Mouse (Mus musculus): ENCODE measurements around the gene Dync2li1. TPM values are rescaled to one million over a fixed set of nuclear protein-coding genes. Genes with fewer than 3 reads are reported as not detected.
A peak's percentile ranks its signal among the peaks of the same experiment; 100 is the strongest.

Dync2li1 gene
- polyA plus RNA-seq, 1 experiment from 2014 or later: 173 TPM

DNA sequence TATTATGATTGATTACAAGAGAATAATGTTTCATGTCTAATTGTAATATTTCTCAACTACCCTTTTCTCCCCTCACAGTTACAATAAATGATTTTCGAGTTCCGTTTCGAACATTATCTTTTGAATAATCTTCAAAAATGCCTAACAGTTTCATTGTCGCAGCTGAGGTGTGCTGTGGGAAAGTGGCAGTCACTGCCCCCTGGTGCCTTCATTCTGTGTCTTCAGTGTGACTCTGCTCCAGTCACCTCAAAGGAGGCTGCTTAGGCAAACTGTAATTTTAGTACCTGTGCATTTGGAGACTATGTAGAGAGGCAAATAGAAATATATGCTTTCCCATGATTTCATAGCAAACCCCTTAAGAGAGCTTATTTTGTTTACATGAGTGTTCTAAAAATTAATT is 4.3 kb upstream of the Dync2li1 start:
- POLR2A ChIA-PET: no interaction called here
- H3K27me3 ChIP-seq: no peaks in the 10 kb centered on the region
- no peak for TF ChIP-seq CTCF (IDR thresholded peaks at IDR 0.05)
- no peak for ATAC-seq
- in situ Hi-C loops (cut with MboI; ENCODE audit: low pct_unique_long_range_greater_than_20kb): no loop called here
- CTCF ChIA-PET: interaction anchor here (1.0 to 1.3 kb wide), 3 partner anchors 13 to 148 kb away, joined by 3 read pairs; no protein-coding TSS in a partner anchor
- no peak for DNase-seq (ENCODE audit: low read depth, low spot score)

DNA sequence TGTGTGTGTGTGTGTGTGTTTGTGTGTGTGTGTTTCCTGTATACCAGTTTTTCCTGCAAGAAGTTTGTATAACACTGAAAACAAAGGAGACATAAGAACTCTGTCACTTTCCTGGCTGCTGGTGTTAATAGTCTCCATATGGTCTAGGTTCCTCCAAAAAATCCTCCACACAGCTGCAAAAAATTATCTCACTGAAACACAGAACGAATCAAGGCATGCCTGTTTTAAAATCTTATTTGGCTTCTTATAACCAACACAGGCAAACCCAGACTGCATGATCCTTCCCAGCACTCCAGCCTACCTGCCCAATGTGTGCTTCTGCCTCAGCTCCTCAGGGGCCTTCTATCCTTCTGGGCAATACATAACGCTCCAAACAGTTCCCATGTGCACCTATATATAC is 3.4 kb upstream of the Dync2li1 start:
- CTCF ChIA-PET: interaction anchor here (1.0 to 1.3 kb wide), 2 partner anchors 23 to 149 kb away, joined by 3 read pairs; no protein-coding TSS in a partner anchor
- H3K27me3 ChIP-seq: no peaks in the 10 kb centered on the region
- DNase-seq (ENCODE audit: low read depth, low spot score) (no peak), ATAC-seq (no peak)
- POLR2A ChIA-PET: no interaction called here
- in situ Hi-C loops (cut with MboI; ENCODE audit: low pct_unique_long_range_greater_than_20kb): no loop called here
- TF ChIP-seq CTCF (IDR thresholded peaks at IDR 0.05): no peak

DNA sequence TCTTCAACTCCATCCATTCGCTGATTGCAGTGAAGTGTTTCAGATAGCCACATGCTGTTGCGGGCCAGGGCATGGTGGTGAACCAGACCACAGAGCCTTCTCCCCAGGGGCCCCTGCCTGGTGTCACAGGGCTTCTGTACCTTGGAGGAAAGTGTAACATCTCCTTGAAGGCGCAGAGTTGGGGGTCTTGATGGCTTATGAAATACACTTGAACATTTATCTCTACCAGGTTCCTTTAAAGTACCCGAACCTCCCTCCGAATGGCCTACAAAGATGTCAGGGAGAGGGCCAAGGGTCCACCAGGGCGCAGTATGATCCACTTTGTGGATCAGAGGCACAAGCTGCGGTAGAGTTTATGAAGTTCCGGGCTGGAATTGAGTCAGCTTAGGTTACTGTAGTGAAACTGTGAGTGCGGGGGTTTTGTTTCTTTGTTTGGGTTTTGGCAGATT is 585 bp downstream of the Dync2li1 start:
- no peak for DNase-seq (ENCODE audit: low read depth, low spot score)
- ChIA-PET CTCF (no interaction called here), POLR2A (interaction anchor here (1.7 kb wide), 1 partner anchor 10 kb away, joined by 4 read pairs; no protein-coding TSS in a partner anchor)
- peak; percentile 54 for ATAC-seq
- in situ Hi-C loops (cut with MboI; ENCODE audit: low pct_unique_long_range_greater_than_20kb): no loop called here
- no peaks in the 10 kb centered on the region for H3K27me3 ChIP-seq
- TF ChIP-seq CTCF (IDR thresholded peaks at IDR 0.05): peak; percentile 60

DNA sequence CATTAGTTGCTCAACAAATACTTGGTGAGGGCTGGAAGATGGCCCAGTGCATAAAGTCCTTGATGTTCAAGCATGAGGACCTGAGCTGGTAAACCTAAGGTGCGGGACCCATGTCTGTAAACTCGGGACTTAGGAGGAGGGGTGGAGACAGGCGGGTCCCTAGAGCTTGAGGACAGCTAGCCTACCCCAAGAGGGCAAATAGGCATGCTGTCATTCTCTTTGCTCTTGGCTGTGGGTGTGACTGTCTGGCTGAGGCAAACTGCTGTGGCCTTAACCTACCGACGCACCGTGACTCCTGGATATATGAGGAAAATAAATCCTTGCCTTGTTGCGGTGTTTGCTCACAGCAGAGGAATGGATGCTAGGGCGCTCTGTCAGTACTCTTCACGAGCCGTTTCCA is 1.4 kb downstream of the Dync2li1 start:
- POLR2A ChIA-PET: interaction anchor here (0.9 to 1.7 kb wide), 2 partner anchors 10 to 11 kb away, joined by 3 to 4 read pairs; no protein-coding TSS in a partner anchor
- ATAC-seq: no peak
- CTCF ChIA-PET: no interaction called here
- no peak for TF ChIP-seq CTCF (IDR thresholded peaks at IDR 0.05)
- H3K27me3 ChIP-seq: no peaks in the 10 kb centered on the region
- no peak for DNase-seq (ENCODE audit: low read depth, low spot score)
- in situ Hi-C loops (cut with MboI; ENCODE audit: low pct_unique_long_range_greater_than_20kb): no loop called here

DNA sequence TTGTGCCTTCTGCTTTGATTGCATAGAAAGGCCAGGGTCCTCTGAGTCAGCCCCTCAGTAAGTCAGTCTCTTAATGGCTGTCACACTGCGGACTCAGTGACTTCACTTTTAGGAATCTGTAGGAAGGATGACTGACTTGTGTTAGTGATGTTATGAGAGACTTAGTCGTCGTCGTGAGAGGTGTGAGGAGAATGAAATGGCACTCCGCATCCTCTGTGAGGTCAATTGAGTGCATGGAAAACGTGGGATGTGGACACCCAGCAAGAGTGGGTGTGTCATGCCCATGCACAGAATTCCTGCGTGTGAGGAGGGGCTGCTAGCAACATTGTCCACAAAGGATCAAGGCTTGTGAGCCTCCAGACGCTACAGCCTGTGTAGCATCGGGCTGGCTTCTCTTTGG is 2.3 kb downstream of the Dync2li1 start:
- ATAC-seq: no peak
- POLR2A ChIA-PET: no interaction called here
- H3K27me3 ChIP-seq: no peaks in the 10 kb centered on the region
- no peak for TF ChIP-seq CTCF (IDR thresholded peaks at IDR 0.05)
- in situ Hi-C loops (cut with MboI; ENCODE audit: low pct_unique_long_range_greater_than_20kb): no loop called here
- DNase-seq (ENCODE audit: low read depth, low spot score): no peak
- CTCF ChIA-PET: no interaction called here

DNA sequence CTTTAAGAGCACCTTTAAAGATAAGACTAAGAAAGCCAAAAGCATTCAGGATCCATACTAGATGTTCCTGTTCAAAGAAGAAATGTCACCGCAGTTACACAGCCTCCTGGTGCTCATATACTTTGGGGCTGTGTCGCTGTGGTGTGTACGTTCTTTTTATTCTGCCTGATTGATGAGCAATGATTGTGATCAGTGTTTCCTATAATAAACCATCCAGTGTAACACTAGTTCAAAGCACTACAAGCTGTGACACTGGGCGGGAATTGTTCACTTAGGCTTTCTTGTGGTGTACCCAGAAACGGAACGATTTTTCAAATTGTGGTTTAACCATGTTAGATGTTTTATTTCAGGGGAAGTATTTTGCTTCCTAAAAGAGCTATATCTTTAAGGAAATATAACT is 5.5 kb downstream of the Dync2li1 start:
- no peak for ATAC-seq
- H3K27me3 ChIP-seq: no peaks in the 10 kb centered on the region
- TF ChIP-seq CTCF (IDR thresholded peaks at IDR 0.05): no peak
- in situ Hi-C loops (cut with MboI; ENCODE audit: low pct_unique_long_range_greater_than_20kb): no loop called here
- POLR2A ChIA-PET: no interaction called here
- DNase-seq (ENCODE audit: low read depth, low spot score): no peak
- CTCF ChIA-PET: no interaction called here

DNA sequence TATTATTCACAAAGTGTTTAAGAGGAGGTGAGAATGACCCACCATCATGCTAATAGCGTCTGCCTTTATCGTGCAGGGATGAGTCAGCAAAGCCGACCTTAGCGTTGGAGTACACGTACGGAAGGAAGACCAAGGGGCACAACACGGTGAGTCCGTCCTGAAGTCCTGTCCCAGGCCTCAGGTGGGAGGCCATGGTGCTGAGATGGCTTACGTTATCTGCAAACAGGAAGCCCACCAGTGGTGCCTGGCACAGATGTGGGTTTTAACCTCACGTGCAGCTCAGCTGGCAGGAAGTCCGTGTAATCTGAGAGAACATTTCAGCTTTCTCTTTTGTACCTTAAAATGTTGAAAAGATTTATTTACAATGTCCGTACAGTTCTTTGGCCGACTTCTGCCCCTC is 7.1 kb downstream of the Dync2li1 start:
- POLR2A ChIA-PET: no interaction called here
- ATAC-seq: no peak
- CTCF ChIA-PET: no interaction called here
- in situ Hi-C loops (cut with MboI; ENCODE audit: low pct_unique_long_range_greater_than_20kb): no loop called here
- no peak for DNase-seq (ENCODE audit: low read depth, low spot score)
- H3K27me3 ChIP-seq: no peaks in the 10 kb centered on the region
- no peak for TF ChIP-seq CTCF (IDR thresholded peaks at IDR 0.05)

DNA sequence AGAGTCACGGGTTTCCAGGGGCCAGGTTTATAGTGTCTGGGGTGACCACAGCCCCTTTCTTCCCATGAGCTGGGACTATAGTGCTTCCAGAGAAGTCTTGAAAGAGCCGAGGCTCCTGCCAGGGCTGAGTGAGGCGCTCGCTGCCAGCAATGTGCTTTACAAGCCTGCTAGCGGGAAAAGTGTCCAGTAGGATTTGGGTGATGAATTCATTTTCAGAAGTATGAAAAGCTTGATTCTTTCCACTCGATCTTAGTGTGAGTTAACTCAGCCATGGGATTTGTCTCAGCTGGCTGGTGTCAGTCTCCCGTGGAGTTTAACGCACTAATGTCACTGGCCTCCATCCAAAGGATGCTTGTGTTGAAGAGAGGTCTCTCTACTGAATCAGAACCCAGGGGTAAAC is 10.0 kb downstream of the Dync2li1 start:
- ChIA-PET CTCF (interaction anchor here (1.6 kb wide), 1 partner anchor 68 kb away, joined by 3 read pairs; no protein-coding TSS in a partner anchor), POLR2A (interaction anchor here (1.0 kb wide), 1 partner anchor 15 kb away, joined by 3 read pairs; no protein-coding TSS in a partner anchor)
- DNase-seq (ENCODE audit: low read depth, low spot score) (peak; percentile 81), ATAC-seq (peak; percentile 29)
- no peak for TF ChIP-seq CTCF (IDR thresholded peaks at IDR 0.05)
- H3K27me3 ChIP-seq: no peaks in the 10 kb centered on the region
- in situ Hi-C loops (cut with MboI; ENCODE audit: low pct_unique_long_range_greater_than_20kb): no loop called here

DNA sequence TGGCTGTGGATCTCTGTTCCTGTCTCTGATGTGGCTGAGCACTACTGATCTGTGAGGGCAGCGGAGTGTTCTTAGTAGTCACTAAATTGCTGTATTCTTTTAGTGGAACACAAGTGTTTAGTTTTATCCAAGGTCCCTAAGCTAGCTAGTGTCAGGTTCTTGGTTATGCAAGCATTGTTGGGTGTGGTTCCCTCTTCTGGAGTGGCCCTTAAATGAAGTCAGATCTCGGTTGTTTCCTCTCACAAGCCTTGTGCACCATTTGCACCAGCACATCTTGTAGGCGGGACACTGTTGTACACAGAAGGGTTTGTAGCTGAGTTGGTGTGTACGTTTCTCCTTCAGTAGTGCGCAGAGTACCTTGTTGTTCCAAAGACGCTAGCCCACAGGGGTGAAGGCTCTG is 11.7 kb downstream of the Dync2li1 start:
- ChIA-PET CTCF (interaction anchor here (0.8 kb wide), 1 partner anchor 9 kb away, joined by 3 read pairs; no protein-coding TSS in a partner anchor), POLR2A (interaction anchor here (1.2 kb wide), 1 partner anchor 10 kb away, joined by 3 read pairs; no protein-coding TSS in a partner anchor)
- ATAC-seq (no peak), DNase-seq (ENCODE audit: low read depth, low spot score) (no peak)
- no peaks in the 10 kb centered on the region for H3K27me3 ChIP-seq
- in situ Hi-C loops (cut with MboI; ENCODE audit: low pct_unique_long_range_greater_than_20kb): no loop called here
- no peak for TF ChIP-seq CTCF (IDR thresholded peaks at IDR 0.05)

DNA sequence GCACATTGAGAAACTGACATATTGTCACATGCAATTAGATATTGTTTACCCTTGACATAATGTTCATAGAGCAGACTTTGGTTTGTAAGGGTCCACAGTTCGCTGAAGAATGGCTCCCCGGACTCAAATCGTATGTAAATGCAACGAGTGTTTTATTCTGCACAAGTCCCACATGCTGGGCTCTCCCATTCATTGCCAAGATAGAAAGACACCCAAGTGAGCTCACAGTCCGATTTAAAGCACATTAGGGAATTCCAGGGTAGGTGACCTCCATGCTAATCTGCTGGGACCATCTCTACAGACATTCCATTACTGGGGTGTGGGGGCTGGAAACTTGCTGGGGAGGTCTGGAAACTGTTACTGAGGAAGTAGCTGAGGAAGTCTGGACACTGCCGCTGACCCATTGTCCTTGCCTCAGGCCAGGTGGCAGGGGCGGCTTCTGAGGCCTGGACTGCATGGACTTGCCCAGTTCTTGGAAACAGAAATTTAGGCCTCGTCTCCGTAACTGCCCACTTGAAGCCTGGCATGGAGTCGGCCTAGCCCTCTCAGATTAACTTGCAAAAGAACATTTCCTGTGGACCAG is 13.6 kb downstream of the Dync2li1 start:
- DNase-seq (ENCODE audit: low read depth, low spot score) (no peak), ATAC-seq (no peak)
- TF ChIP-seq CTCF (IDR thresholded peaks at IDR 0.05): no peak
- in situ Hi-C loops (cut with MboI; ENCODE audit: low pct_unique_long_range_greater_than_20kb): no loop called here
- ChIA-PET CTCF (no interaction called here), POLR2A (no interaction called here)
- H3K27me3 ChIP-seq: no peaks in the 10 kb centered on the region

DNA sequence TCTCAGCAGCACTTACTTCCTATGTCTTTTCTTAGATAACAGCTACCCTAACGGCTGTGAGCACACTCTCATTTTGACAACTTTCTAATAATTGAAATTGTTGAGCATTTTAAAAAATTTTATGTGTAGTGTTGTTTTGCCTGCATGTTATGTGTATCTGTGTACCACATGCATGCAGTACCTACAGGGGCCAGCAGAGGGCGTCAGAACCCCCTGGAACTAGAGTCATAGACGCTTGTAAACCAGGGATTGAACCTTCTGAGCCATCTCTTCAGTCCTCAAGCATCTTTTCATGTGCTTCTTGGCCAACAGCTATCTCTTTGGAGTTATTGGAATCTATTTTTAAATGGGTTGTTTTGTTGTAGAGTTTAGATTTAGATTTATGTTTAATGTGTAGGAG is 15.6 kb downstream of the Dync2li1 start:
- DNase-seq (ENCODE audit: low read depth, low spot score): no peak
- no peak for ATAC-seq
- no peaks in the 10 kb centered on the region for H3K27me3 ChIP-seq
- in situ Hi-C loops (cut with MboI; ENCODE audit: low pct_unique_long_range_greater_than_20kb): no loop called here
- CTCF ChIA-PET: interaction anchor here (0.8 to 2.2 kb wide), 10 partner anchors 10 to 130 kb away, joined by 3 to 11 read pairs (median 5); partner anchors contain the start of gene Plekhh2
- TF ChIP-seq CTCF (IDR thresholded peaks at IDR 0.05): peak; percentile 87
- POLR2A ChIA-PET: no interaction called here
